Mouse (Mus musculus) forebrain, embryonic 12.5 days (tissue): ENCODE results near the gene Fam133b. TPM values are rescaled to one million over a fixed set of nuclear protein-coding genes. Genes with fewer than 3 reads are reported as not detected.
"Not testable (repeated sequence)": the region's sequence is repeated elsewhere in the genome, so short reads cannot be mapped to it uniquely, and the experiment has no call there.

Experiments used
- ATAC-seq: fragments of 200-750 bp; cut with Nextera tagmentation; 2 replicates; pipeline ENCODE4 v1.8.0; 2017; ENCODE audit warnings: moderate TSS enrichment; ENCODE audit not compliant: low FRiP score
- H3K27ac ChIP-seq: fragments of 300-500 bp; sonication (generic); 2 replicates; pipeline ENCODE4 v1.5.1; 2016; ENCODE audit warnings: mild to moderate bottlenecking
- H3K27me3 ChIP-seq: fragments of 300-500 bp; sonication (generic); 2 replicates; pipeline ENCODE4 v1.6.1; 2016; ENCODE audit warnings: mild to moderate bottlenecking
- H3K36me3 ChIP-seq: fragments of 300-500 bp; sonication (generic); replicated peaks from 2 replicates; pipeline ENCODE4 v1.6.1; 2016; ENCODE audit warnings: mild to moderate bottlenecking
- H3K4me1 ChIP-seq: fragments of 300-500 bp; sonication (generic); 2 replicates; pipeline ENCODE4 v1.6.1; 2016
- H3K4me2 ChIP-seq: fragments of 300-500 bp; sonication (generic); 2 replicates; pipeline ENCODE4 v1.6.1; 2016; ENCODE audit warnings: mild to moderate bottlenecking, moderate library complexity
- H3K4me3 ChIP-seq: fragments of 300-500 bp; sonication (generic); replicated peaks from 2 replicates; pipeline ENCODE4 v1.5.1; 2016; ENCODE audit warnings: mild to moderate bottlenecking
- H3K9ac ChIP-seq: fragments of 300-500 bp; sonication (generic); 2 replicates; pipeline ENCODE4 v1.6.1; 2016; ENCODE audit warnings: mild to moderate bottlenecking
- H3K9me3 ChIP-seq: fragments of 300-500 bp; sonication (generic); 2 replicates; pipeline ENCODE4 v1.6.1; 2016
- WGBS: fragments of 180-500 bp; shearing (Covaris S2); methylation state at CpG from one replicate; pipeline ENCODE4 v1.1.7; 2016; 5-methylcytosine and 5-hydroxymethylcytosine counted together
- polyA plus RNA-seq: library from polyadenylated mRNA; unstranded; fragments of >200 nt; fragmentation: Nextera tagmentation; extraction: Ambion mirVana; gene quantifications from 2 replicates; pipeline ENCODE4 v1.2.1, GENCODE M21; 2016

The Fam133b gene
- polyA plus RNA-seq, 1 experiment from 2014 or later = 44.6 TPM

DNA sequence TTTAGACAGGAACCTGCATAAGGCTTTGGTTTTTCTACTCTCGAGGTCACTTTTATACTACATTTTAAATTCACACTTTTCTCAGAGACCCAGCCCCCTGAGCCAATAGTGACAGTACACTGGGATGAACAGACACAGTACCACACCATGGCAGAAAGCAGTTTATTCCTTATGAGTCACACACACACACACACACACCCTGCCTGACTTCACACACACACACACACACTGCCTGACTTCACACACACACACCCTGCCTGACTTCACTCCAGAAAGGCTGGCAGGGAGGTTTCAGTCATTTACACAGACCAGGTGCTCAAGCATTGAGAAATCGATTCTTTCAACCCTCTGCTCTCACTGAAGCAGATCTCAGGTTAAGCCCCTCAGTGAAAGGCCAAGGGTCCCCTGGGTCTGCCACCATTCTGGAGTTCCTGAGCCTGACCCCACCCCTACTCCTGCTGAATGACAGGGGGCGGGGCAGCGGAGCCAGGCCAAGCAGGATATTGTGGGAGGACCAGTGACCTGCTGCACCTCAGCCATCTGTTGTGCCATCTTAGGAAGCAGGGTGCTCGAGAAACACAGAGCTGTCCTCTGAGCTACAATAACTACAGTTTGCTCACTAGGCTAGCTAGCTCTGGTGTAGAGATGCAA is 16.5 kb upstream of the Fam133b start:
- no peaks in the 10 kb centered on the region for H3K36me3 ChIP-seq
- 29% methylated on average over 5 of the region's 5 CpGs for WGBS
- H3K4me1 ChIP-seq = peaks cover 10% of the 10 kb centered on the region
- H3K27me3 ChIP-seq = no peaks in the 10 kb centered on the region
- H3K9me3 ChIP-seq = no peaks in the 10 kb centered on the region
- no peak overlapping the region for H3K4me2 ChIP-seq
- H3K27ac ChIP-seq = no peak overlapping the region
- H3K4me3 ChIP-seq = no peak overlapping the region
- ATAC-seq = peak; percentile 69
- H3K9ac ChIP-seq = no peak overlapping the region

DNA sequence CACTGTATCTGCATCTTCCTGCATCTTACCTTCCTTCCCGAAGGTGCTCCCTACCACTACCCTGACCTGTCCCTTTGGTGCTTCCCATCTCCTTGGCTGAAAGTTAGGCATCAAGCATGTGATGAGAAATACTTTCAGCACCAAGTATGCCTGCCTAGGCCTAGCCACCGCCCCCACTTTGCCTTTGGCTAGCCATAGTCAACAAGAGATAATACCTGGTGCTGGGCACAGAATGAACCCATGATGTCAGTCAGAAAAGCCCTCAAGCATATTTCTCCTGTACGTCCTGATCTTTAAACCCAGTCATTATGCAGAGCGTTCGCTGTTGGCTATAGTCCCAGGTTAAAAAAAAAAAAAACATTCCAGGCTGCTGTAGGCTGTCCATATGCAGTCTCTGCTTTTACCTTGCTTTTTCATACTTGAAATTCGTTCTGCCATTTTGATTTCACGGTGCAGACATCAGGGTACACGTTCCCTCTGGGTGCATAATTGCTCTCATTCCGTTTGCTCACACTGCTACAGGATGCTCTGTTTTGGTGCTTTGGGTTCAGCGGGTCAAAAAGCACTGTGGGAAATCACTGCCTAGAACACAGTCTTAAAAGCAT is 13.9 kb upstream of the Fam133b start:
- H3K36me3 ChIP-seq = no peaks in the 10 kb centered on the region
- no peak overlapping the region for H3K9ac ChIP-seq
- no peaks in the 10 kb centered on the region for H3K27me3 ChIP-seq
- H3K4me2 ChIP-seq = no peak overlapping the region
- H3K9me3 ChIP-seq = no peaks in the 10 kb centered on the region
- H3K4me1 ChIP-seq = peaks cover 10% of the 10 kb centered on the region
- no peak overlapping the region for H3K27ac ChIP-seq
- no peak overlapping the region for H3K4me3 ChIP-seq
- WGBS = 83% methylated on average over 10 of the region's 10 CpGs
- ATAC-seq = no peak

- not testable (repeated sequence) for H3K9ac ChIP-seq, H3K27me3 ChIP-seq, H3K36me3 ChIP-seq, H3K4me1 ChIP-seq, ATAC-seq, H3K27ac ChIP-seq, H3K4me2 ChIP-seq, H3K9me3 ChIP-seq, H3K4me3 ChIP-seq
These were observed 11.6 kb upstream of the Fam133b start for GRCm38 (mm10) chr5:3532048-3532447.

DNA sequence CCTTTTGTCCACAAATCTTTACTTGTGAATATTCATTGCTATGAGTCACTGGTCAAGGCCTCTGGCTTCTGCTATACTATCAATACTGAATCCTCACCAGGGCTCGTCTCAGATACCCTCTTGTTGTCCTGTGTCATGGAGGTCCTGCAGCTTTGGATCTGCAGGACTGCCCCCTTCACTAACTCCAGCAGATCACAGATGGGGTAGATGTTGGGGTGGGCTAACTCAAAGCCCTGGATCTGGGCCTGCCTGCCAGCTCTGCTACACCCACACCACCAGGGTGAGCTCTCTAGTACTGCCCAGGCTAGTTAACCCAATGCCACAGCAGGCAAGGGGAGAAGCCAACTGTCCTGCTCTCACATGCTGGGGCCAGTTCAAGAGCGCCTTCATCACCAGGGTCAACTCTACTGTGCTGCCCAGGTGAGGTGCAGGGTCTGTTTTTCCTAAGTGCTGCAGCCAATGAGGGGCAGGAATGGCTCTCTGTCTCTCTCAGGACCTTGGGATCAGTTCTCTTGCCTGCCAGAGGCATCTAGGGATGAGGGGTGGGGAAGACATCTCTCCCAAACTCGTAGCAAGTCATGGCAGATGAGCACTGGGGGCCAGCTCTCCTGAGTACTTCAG is 6.9 kb upstream of the Fam133b start:
- Histone ChIP-seq H3K9ac (no peak overlapping the region), H3K27me3 (no peaks in the 10 kb centered on the region), H3K4me3 (no peak overlapping the region), H3K4me2 (no peak overlapping the region), H3K9me3 (no peaks in the 10 kb centered on the region), H3K4me1 (no peaks in the 10 kb centered on the region), H3K27ac (no peak overlapping the region), H3K36me3 (no peaks in the 10 kb centered on the region)
- 74% methylated on average over 3 of the region's 3 CpGs for WGBS
- ATAC-seq = no peak

GRCm38 (mm10) chr5:3538505-3539472 is 4.8 kb upstream of the Fam133b start:
- H3K36me3 ChIP-seq = no peaks in the 10 kb centered on the region
- H3K4me3 ChIP-seq = no peak overlapping the region
- no peaks in the 10 kb centered on the region for H3K4me1 ChIP-seq
- no peaks in the 10 kb centered on the region for H3K9me3 ChIP-seq
- no peak overlapping the region for H3K9ac ChIP-seq
- H3K27me3 ChIP-seq = no peaks in the 10 kb centered on the region
- H3K27ac ChIP-seq = no peak overlapping the region
- no peak for ATAC-seq
- no peak overlapping the region for H3K4me2 ChIP-seq
- WGBS = 70% methylated on average over 11 of the region's 11 CpGs

DNA sequence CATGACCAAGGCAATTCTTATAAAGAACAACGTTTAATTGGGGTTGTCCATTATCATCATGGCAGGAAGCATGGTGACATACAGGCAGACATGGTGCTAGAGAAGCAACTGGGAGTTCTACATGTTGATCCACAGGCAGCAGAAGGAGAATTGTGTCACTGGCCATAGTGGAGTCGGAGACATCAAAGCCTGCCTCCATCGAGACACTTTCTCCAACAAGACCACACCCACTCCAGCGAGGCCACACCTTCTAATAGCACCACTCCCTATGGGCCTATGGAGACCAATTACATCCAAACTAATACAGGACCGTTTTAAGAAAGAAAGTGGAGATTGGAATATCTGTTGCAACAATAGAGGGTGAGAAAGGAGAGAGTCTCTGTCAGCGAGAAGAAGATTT is 1.8 kb upstream of the Fam133b start:
- no peak overlapping the region for H3K4me3 ChIP-seq
- H3K27ac ChIP-seq = no peak overlapping the region
- H3K36me3 ChIP-seq = peaks cover 3% of the 10 kb centered on the region
- no peak overlapping the region for H3K9ac ChIP-seq
- no peak overlapping the region for H3K4me2 ChIP-seq
- peaks cover 12% of the 10 kb centered on the region for H3K4me1 ChIP-seq
- H3K9me3 ChIP-seq = no peaks in the 10 kb centered on the region
- ATAC-seq = no peak
- WGBS = 81% methylated on average over 6 of the region's 6 CpGs
- no peaks in the 10 kb centered on the region for H3K27me3 ChIP-seq

DNA sequence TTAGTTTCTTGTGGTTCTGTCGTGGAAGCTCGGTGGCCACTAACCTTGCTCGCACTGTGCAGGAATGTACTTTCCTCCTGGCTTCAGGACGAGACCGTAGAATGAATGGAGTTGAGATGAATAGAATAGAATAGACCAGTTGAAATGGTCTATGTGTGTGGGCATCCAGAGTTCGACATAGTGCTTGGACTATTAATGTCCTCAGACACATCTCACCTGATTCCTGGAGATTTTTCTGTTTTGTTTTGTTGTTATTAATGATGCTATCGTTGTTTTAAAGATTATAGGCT is 792 bp downstream of the Fam133b start:
- Histone ChIP-seq H3K9me3 (no peaks in the 10 kb centered on the region), H3K9ac (peak overlapping the region; percentile 89), H3K27me3 (no peaks in the 10 kb centered on the region), H3K4me2 (peak overlapping the region; percentile 69), H3K4me1 (peaks cover 12% of the 10 kb centered on the region), H3K4me3 (peak overlapping the region; percentile 92), H3K36me3 (peaks cover 8% of the 10 kb centered on the region), H3K27ac (no peak overlapping the region)
- peak; percentile 33 for ATAC-seq
- 10% methylated on average over 7 of the region's 7 CpGs for WGBS

DNA sequence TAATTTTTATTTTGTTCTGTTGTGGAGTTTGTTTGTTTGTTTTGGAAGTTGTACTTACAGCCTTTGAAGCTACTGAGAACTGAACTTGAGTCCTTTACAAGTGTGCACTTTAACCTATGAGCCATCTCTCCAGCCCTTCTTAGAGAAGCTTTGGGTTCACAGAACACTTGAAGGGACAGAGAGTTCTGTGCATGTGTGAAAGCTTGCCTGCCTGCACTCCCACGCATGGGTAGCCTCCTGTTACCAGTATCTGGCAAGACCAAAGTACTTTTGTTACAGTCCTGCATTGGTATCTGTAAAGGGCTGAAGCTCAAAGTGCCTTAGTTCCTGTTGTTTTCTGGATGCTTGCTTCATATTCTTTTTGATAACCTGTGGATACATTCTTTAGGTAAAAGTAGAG is 2.6 kb downstream of the Fam133b start:
- Histone ChIP-seq H3K9ac (no peak overlapping the region), H3K4me3 (no peak overlapping the region), H3K36me3 (peaks cover 8% of the 10 kb centered on the region), H3K27me3 (no peaks in the 10 kb centered on the region), H3K27ac (no peak overlapping the region), H3K4me1 (peaks cover 12% of the 10 kb centered on the region), H3K9me3 (no peaks in the 10 kb centered on the region), H3K4me2 (no peak overlapping the region)
- 86% methylated on average over 1 of the region's 1 CpGs for WGBS
- no peak for ATAC-seq

DNA sequence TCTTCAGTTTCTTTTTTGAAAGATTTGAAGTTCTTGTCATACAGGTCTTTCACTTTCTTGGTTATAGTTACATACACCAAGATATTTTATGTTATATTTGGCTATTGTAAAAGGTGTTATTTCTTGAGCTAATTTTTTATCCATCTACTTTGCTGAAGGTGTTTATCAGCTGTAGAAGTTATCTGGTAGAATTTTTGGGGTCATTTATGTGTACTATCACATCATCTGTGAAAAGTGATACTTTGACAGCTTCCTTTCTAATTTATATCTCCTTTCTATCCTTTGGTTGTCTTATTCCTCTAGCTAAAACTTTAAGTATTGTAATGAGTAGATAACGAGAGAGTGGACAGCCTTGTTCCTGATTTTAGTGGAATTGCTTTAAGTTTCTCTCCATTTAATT is 7.8 kb downstream of the Fam133b start:
- Histone ChIP-seq H3K27me3 (no peaks in the 10 kb centered on the region), H3K9me3 (no peaks in the 10 kb centered on the region), H3K4me1 (no peaks in the 10 kb centered on the region), H3K4me3 (no peak overlapping the region), H3K27ac (no peak overlapping the region), H3K9ac (no peak overlapping the region), H3K4me2 (no peak overlapping the region), H3K36me3 (peaks cover 25% of the 10 kb centered on the region)
- 97% methylated on average over 1 of the region's 1 CpGs for WGBS
- no peak for ATAC-seq

GRCm38 (mm10) chr5:3554198-3554597 is 10.6 kb downstream of the Fam133b start:
- no peaks in the 10 kb centered on the region for H3K9me3 ChIP-seq
- no peak overlapping the region for H3K27ac ChIP-seq
- H3K36me3 ChIP-seq = peaks cover 35% of the 10 kb centered on the region
- H3K4me3 ChIP-seq = no peak overlapping the region
- no peak overlapping the region for H3K9ac ChIP-seq
- no peak for ATAC-seq
- H3K27me3 ChIP-seq = no peaks in the 10 kb centered on the region
- no peaks in the 10 kb centered on the region for H3K4me1 ChIP-seq
- H3K4me2 ChIP-seq = no peak overlapping the region
- 90% methylated on average over 2 of the region's 2 CpGs for WGBS

- Histone ChIP-seq H3K9me3 (no peaks in the 10 kb centered on the region), H3K27me3 (no peaks in the 10 kb centered on the region), H3K4me1 (no peaks in the 10 kb centered on the region), H3K27ac (no peak within 1 kb of the TSS), H3K4me2 (no peak within 1 kb of the TSS), H3K4me3 (no peak within 1 kb of the TSS), H3K9ac (no peak within 1 kb of the TSS), H3K36me3 (peaks cover 90% of the 10 kb centered on the region)
- no peak for ATAC-seq
- 93% methylated on average over 4 of the region's 4 CpGs for WGBS
These were observed 27.6 kb downstream of the Fam133b start, which contains the start of gene 1700109H08Rik for GRCm38 (mm10) chr5:3571266-3571665. Gene 1700109H08Rik, plus strand, starts transcription at chr5:3571566.

- H3K4me2 ChIP-seq = no peak overlapping the region
- peaks cover 97% of the 10 kb centered on the region for H3K36me3 ChIP-seq
- H3K27ac ChIP-seq = no peak overlapping the region
- H3K4me1 ChIP-seq = no peaks in the 10 kb centered on the region
- no peak overlapping the region for H3K4me3 ChIP-seq
- WGBS = 91% methylated on average over 2 of the region's 2 CpGs
- no peaks in the 10 kb centered on the region for H3K27me3 ChIP-seq
- no peak overlapping the region for H3K9ac ChIP-seq
- H3K9me3 ChIP-seq = no peaks in the 10 kb centered on the region
- no peak for ATAC-seq
These were observed 31.2 kb downstream of the Fam133b start for GRCm38 (mm10) chr5:3574825-3575224.
